Mouse (Mus musculus) limb, embryonic 11.5 days (tissue): Measurements from ENCODE around the gene Mapk11. TPM values are rescaled to one million over a fixed set of nuclear protein-coding genes. Genes with fewer than 3 reads are reported as not detected.
A peak's percentile ranks its signal among the peaks of the same experiment; 100 is the strongest.

Experiments used
- ATAC-seq: fragments of 200-750 bp; cut with Nextera tagmentation; 2 replicates; pipeline ENCODE4 v1.8.0; 2017; ENCODE audit warnings: low read depth; ENCODE audit not compliant: insufficient number of reproducible peaks, low FRiP score, low TSS enrichment
- DNase-seq: peaks from one replicate; pipeline ENCODE4 v3.0.0-alpha.2; 2015; ENCODE audit warnings: low spot score
- H3K27ac ChIP-seq: fragments of 300-500 bp; sonication (generic); replicated peaks from 2 replicates; pipeline ENCODE4 v1.5.1; 2014; ENCODE audit warnings: low read depth, mild to moderate bottlenecking, low read length
- H3K27me3 ChIP-seq: fragments of 300-500 bp; sonication (generic); 2 replicates; pipeline ENCODE4 v1.6.1; 2014; ENCODE audit warnings: mild to moderate bottlenecking, low read length, mixed read lengths; ENCODE audit not compliant: control insufficient read depth, insufficient read depth
- H3K36me3 ChIP-seq: fragments of 300-500 bp; sonication (generic); 2 replicates; pipeline ENCODE4 v1.6.1; 2014; ENCODE audit warnings: mild to moderate bottlenecking, low read length, moderate library complexity, mixed read lengths; ENCODE audit not compliant: control insufficient read depth, insufficient read depth
- H3K4me1 ChIP-seq: fragments of 300-500 bp; sonication (generic); 2 replicates; pipeline ENCODE4 v1.6.1; 2014; ENCODE audit warnings: low read length, mixed read lengths; ENCODE audit not compliant: control insufficient read depth, insufficient read depth
- H3K4me2 ChIP-seq: fragments of 300-500 bp; sonication (generic); 2 replicates; pipeline ENCODE4 v1.6.1; 2014; ENCODE audit warnings: low read depth, mild to moderate bottlenecking, moderate library complexity; ENCODE audit not compliant: severe bottlenecking
- H3K4me3 ChIP-seq: fragments of 300-500 bp; sonication (generic); 2 replicates; pipeline ENCODE4 v1.5.1; 2014; ENCODE audit warnings: low read depth, low read length
- H3K9ac ChIP-seq: fragments of 300-500 bp; sonication (generic); 2 replicates; pipeline ENCODE4 v1.6.1; 2014; ENCODE audit warnings: mild to moderate bottlenecking, low read length
- H3K9me3 ChIP-seq: fragments of 300-500 bp; sonication (generic); 2 replicates; pipeline ENCODE4 v1.6.1; 2016; ENCODE audit warnings: low read length; ENCODE audit not compliant: control insufficient read depth
- WGBS: fragments of 180-500 bp; shearing (Covaris S2); extraction: QIAGEN DNeasy Blood & Tissue Kit; methylation state at CpG from one replicate; pipeline ENCODE4 v1.1.7; 2014; 5-methylcytosine and 5-hydroxymethylcytosine counted together
- microRNA-seq: library from miRNA; unstranded; fragments of <30 nt; microRNA quantifications from one replicate; pipeline ENCODE4, GENCODE M21; 2016
- polyA plus RNA-seq: library from polyadenylated mRNA; unstranded; fragments of >200 nt; fragmentation: Nextera tagmentation; extraction: Ambion mirVana; gene quantifications from 2 replicates; pipeline ENCODE4 v1.2.1, GENCODE M21; 2014

Mapk11 gene
- polyA plus RNA-seq, 1 experiment from 2014 or later, result 15.3 TPM

- Histone ChIP-seq H3K9me3 (no peaks in the 10 kb centered on the region), H3K27me3 (no peaks in the 10 kb centered on the region), H3K4me1 (no peaks in the 10 kb centered on the region), H3K27ac (no peak overlapping the region), H3K4me2 (no peak overlapping the region), H3K4me3 (no peak overlapping the region), H3K9ac (no peak overlapping the region), H3K36me3 (peaks cover 46% of the 10 kb centered on the region)
- DNase-seq (no peak), ATAC-seq (no peak)
- 91% methylated on average over 12 of the region's 12 CpGs for whole genome bisulfite sequencing
Measured at GRCm38 (mm10) chr15:89100823-89101222, 48.6 kb downstream of the Mapk11 start.

GRCm38 (mm10) chr15:89098616-89099015 lies 50.8 kb downstream of the Mapk11 start:
- no peak for DNase-seq
- no peak overlapping the region for H3K27ac ChIP-seq
- no peaks in the 10 kb centered on the region for H3K4me1 ChIP-seq
- H3K27me3 ChIP-seq, result no peaks in the 10 kb centered on the region
- no peaks in the 10 kb centered on the region for H3K9me3 ChIP-seq
- no peak overlapping the region for H3K4me2 ChIP-seq
- no peak overlapping the region for H3K4me3 ChIP-seq
- no peak overlapping the region for H3K9ac ChIP-seq
- WGBS, result 89% methylated on average over 7 of the region's 7 CpGs
- peaks cover 45% of the 10 kb centered on the region for H3K36me3 ChIP-seq
- no peak for ATAC-seq

- Histone ChIP-seq H3K9ac (no peak overlapping the region), H3K4me3 (no peak overlapping the region), H3K36me3 (peaks cover 41% of the 10 kb centered on the region), H3K27me3 (no peaks in the 10 kb centered on the region), H3K4me1 (no peaks in the 10 kb centered on the region), H3K9me3 (no peaks in the 10 kb centered on the region), H3K4me2 (no peak overlapping the region), H3K27ac (no peak overlapping the region)
- DNase-seq (no peak), ATAC-seq (no peak)
- 87% methylated on average over 5 of the region's 5 CpGs for WGBS
Measured at GRCm38 (mm10) chr15:89097450-89097849, 52.0 kb downstream of the Mapk11 start.

Small RNA genes lying within 50 kb of the gene (microRNA-seq; reads per million reads assigned to microRNA genes)
- gene Mir6958, result 7.0 reads per million, percentile 16 among the genes with 10 or more reads in this experiment
- gene Mir7118, result not detected

Other genes starting within 250 kb of the Mapk11 start
- gene Ttll8, start 195.2 kb downstream of the Mapk11 start, polyA plus RNA-seq, result not detected in 2 replicates
- gene Mlc1, start 170.6 kb downstream of the Mapk11 start, polyA plus RNA-seq, result not detected in 2 replicates
- gene Mov10l1, start 166.7 kb downstream of the Mapk11 start, polyA plus RNA-seq, result not detected in 2 replicates
- gene Panx2, start 89.9 kb downstream of the Mapk11 start, polyA plus RNA-seq, result 0.20 and 0.37 TPM in 2 replicates
- 46.9 and 49.0 TPM in 2 replicates for gene Trabd, start 74.5 kb downstream of the Mapk11 start, polyA plus RNA-seq
- 15.4 and 16.9 TPM in 2 replicates for gene Selenoo, start 60.5 kb downstream of the Mapk11 start, polyA plus RNA-seq
- 22.6 and 23.5 TPM in 2 replicates for gene Tubgcp6, start 26.5 kb downstream of the Mapk11 start, polyA plus RNA-seq
- 9.1 and 9.8 TPM in 2 replicates for gene Hdac10, start 20.9 kb downstream of the Mapk11 start, polyA plus RNA-seq
- gene Mapk12, start 8.9 kb downstream of the Mapk11 start, polyA plus RNA-seq, result 14.3 and 15.2 TPM in 2 replicates
- gene Plxnb2, start 31.2 kb upstream of the Mapk11 start, polyA plus RNA-seq, result 122 and 125 TPM in 2 replicates
- 19.4 and 19.8 TPM in 2 replicates for gene Dennd6b, start 46.9 kb upstream of the Mapk11 start, polyA plus RNA-seq
- gene Ppp6r2, start 61.9 kb upstream of the Mapk11 start, polyA plus RNA-seq, result 22.7 and 23.4 TPM in 2 replicates
- 60.2 and 62.8 TPM in 2 replicates for gene Sbf1, start 165.7 kb upstream of the Mapk11 start, polyA plus RNA-seq
- not detected in 2 replicates for gene Adm2, start 173.1 kb upstream of the Mapk11 start, polyA plus RNA-seq
- not detected in 2 replicates for gene Miox, start 184.8 kb upstream of the Mapk11 start, polyA plus RNA-seq
- 31.6 and 32.1 TPM in 2 replicates for gene Lmf2, start 206.0 kb upstream of the Mapk11 start, polyA plus RNA-seq
- gene Ncaph2, start 206.1 kb upstream of the Mapk11 start, polyA plus RNA-seq, result 176 and 180 TPM in 2 replicates
- 4.9 and 6.3 TPM in 2 replicates for gene Sco2, start 224.2 kb upstream of the Mapk11 start, polyA plus RNA-seq
- 1.9 and 2.2 TPM in 2 replicates for gene Tymp, start 227.4 kb upstream of the Mapk11 start, polyA plus RNA-seq
- 0.34 TPM in 1 of 2 replicates, not detected in the other for gene Odf3b, start 229.7 kb upstream of the Mapk11 start, polyA plus RNA-seq
- gene Klhdc7b, start 235.3 kb upstream of the Mapk11 start, polyA plus RNA-seq, result not detected in 2 replicates